Mouse (Mus musculus) frontal cortex, postnatal 25 days (tissue): Measurements from ENCODE around the gene Stx5a.
A peak's percentile ranks its signal among the peaks of the same experiment; 100 is the strongest.

Experiments
- DNase-seq, 2 experiments: peaks; one replicate each; pipeline ENCODE4 v3.0.0; 2022; ENCODE audit warnings: low spot score in 2 of 2

Stx5a gene

GRCm38 (mm10) chr19:8802130-8802821 lies 61.1 kb downstream of the Stx5a start, which contains the start of gene Zbtb3:
Zbtb3 (plus strand) TSS chr19:8802555.
- peak; percentile 87 to 91 for DNase-seq

- DNase-seq: no peak
Observed at GRCm38 (mm10) chr19:8803204-8803780, 62.1 kb downstream of the Stx5a start.

- DNase-seq: no peak
Observed at GRCm38 (mm10) chr19:8803879-8804660, 62.9 kb downstream of the Stx5a start.
